Comparison of ENCODE assay signal across 21 mouse cellular contexts in the genomic region with DNA sequence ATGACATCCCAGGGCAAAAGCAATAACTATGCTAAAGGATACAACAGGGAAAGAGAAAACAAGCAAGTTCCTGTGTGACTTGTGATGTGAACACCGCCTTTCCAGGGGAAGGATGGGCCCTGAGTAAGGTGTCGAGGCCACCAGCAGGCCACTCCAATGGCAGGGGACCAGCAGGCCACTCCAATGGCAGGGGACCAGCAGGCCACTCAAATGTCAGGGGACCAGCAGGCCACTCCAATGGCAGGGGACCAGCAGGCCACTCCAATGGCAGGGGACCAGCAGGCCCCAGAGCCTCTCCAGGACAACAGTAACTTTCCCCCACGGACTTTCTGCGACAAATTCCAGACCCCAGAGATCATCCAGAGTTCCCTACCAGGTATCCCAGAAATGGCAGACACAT. TPM values are rescaled to one million over a fixed set of nuclear protein-coding genes. Genes with fewer than 3 reads are reported as not detected.
DNase-seq lines count a peak whose midpoint lies in the region; ATAC-seq and TF ChIP-seq lines count a peak whose summit lies in the region.
"Had no signal": no experiment of that assay in that cellular context is flagged by ENCODE, and none has a peak within 500 bp of the region (broad histone marks: within the 10 kb centered on the region; RNA-seq: fewer than 3 reads in every experiment).

No protein-coding gene starts in this region.

- no peak overlapping the region for H3K9ac ChIP-seq in forebrain, embryonic 13.5 days
- H3K9ac ChIP-seq: embryonic facial prominence, embryonic 13.5 days; hindbrain, embryonic 12.5 days had no signal

- 87% methylated on average over 4 of the region's 4 CpGs for WGBS in forebrain, embryonic 10.5 days
- 91% methylated on average over 4 of the region's 4 CpGs for WGBS in forebrain, embryonic 13.5 days

- ATAC-seq in forebrain, embryonic 13.5 days, result no peak
- ATAC-seq: hindbrain, postnatal 0 days had no signal

- H3K4me2 ChIP-seq in forebrain, embryonic 13.5 days, result no peak overlapping the region
- H3K4me2 ChIP-seq: embryonic facial prominence, embryonic 13.5 days; hindbrain, embryonic 12.5 days had no signal

- H3K4me3 ChIP-seq in forebrain, embryonic 10.5 days, result no peak overlapping the region
- no peak overlapping the region for H3K4me3 ChIP-seq in forebrain, embryonic 13.5 days
- H3K4me3 ChIP-seq in gastrocnemius, adult 2 months, result peak overlapping the region; percentile 48
- H3K4me3 ChIP-seq: embryonic facial prominence, embryonic 13.5 days; heart, embryonic 10.5 days; hindbrain, embryonic 12.5 days had no signal

- peaks cover 28% of the 10 kb centered on the region for H3K4me1 ChIP-seq in forebrain, embryonic 10.5 days
- no peaks in the 10 kb centered on the region; the same call in 1 of the 2 replicates for H3K4me1 ChIP-seq in forebrain, embryonic 13.5 days
- H3K4me1 ChIP-seq: hindbrain, embryonic 12.5 days had no signal

- intact Hi-C loops in gastrocnemius, adult 2 months (cut with DNase I), result no loop called here
- intact Hi-C loops in left cerebral cortex, postnatal 36 days (cut with DNase I), result no loop called here

- no peak for TF ChIP-seq CTCF in gastrocnemius, adult 2 months (IDR thresholded peaks at IDR 0.05)

- H3K36me3 ChIP-seq in forebrain, embryonic 10.5 days (replicated peaks), result no peaks in the 10 kb centered on the region
- no peaks in the 10 kb centered on the region for H3K36me3 ChIP-seq in forebrain, embryonic 13.5 days (ENCODE audit: poor library complexity, severe bottlenecking)
- H3K36me3 ChIP-seq: embryonic facial prominence, embryonic 13.5 days; heart, embryonic 10.5 days; hindbrain, embryonic 12.5 days had no signal

- no peak for DNase-seq in forebrain, embryonic 10.5 days (ENCODE audit: extremely low spot score, low spot score)
- DNase-seq in gastrocnemius, adult 2 months, result peak; percentile 84
- DNase-seq in gastrocnemius, postnatal 25 days, result peak; percentile 64
- DNase-seq in MN1 (ENCODE audit: low spot score), result no peak
- DNase-seq in left cerebral cortex, postnatal 36 days (ENCODE audit: low spot score in 2 of 2), result no peak
- DNase-seq: cerebellum, adult 11 months; cerebellum, adult 9-10 months; cerebellum, postnatal 25 days; heart, postnatal 10 days; heart, postnatal 4 days; kidney, adult 11 months; kidney, adult 9 months had no signal

- no peaks in the 10 kb centered on the region for H3K27me3 ChIP-seq in forebrain, embryonic 10.5 days (ENCODE audit: poor library complexity, severe bottlenecking)
- no peaks in the 10 kb centered on the region for H3K27me3 ChIP-seq in forebrain, embryonic 13.5 days
- H3K27me3 ChIP-seq: embryonic facial prominence, embryonic 13.5 days; hindbrain, embryonic 12.5 days had no signal

- H3K27ac ChIP-seq in forebrain, embryonic 10.5 days, result 0 out of 2 replicates have a peak overlapping the region, but pooled peaks have one; percentile 11
- H3K27ac ChIP-seq in forebrain, embryonic 13.5 days, result no peak overlapping the region
- peak overlapping the region; percentile 84 for H3K27ac ChIP-seq in gastrocnemius, adult 2 months
- H3K27ac ChIP-seq: embryonic facial prominence, embryonic 13.5 days; heart, embryonic 10.5 days; hindbrain, embryonic 12.5 days; hindbrain, postnatal 0 days had no signal

- H3K9me3 ChIP-seq in forebrain, embryonic 10.5 days, result no peaks in the 10 kb centered on the region
- no peaks in the 10 kb centered on the region for H3K9me3 ChIP-seq in forebrain, embryonic 13.5 days (replicated peaks)
- H3K9me3 ChIP-seq: embryonic facial prominence, embryonic 13.5 days; heart, embryonic 10.5 days; hindbrain, embryonic 12.5 days had no signal

RNA-seq across cellular contexts. Expression of gene Aox2, which starts 2.3 kb away (rescaled TPM):
- polyA plus RNA-seq in forebrain, embryonic 10.5 days (2016; fragmentation: Nextera tagmentation; extraction: Ambion mirVana), result 0.05 TPM in 1 of 2 replicates, not detected in the other
- polyA plus RNA-seq in forebrain, embryonic 13.5 days (2015; fragmentation: Nextera tagmentation; extraction: Ambion mirVana), result 0.06 TPM in 1 of 2 replicates, not detected in the other
- total RNA-seq in gastrocnemius, adult 2 months (2021), result under 1 TPM; 0.10 to 0.11 TPM
- total RNA-seq in gastrocnemius, postnatal 25 days (2021), result not detected
- not detected for total RNA-seq in left cerebral cortex, postnatal 36 days (2021)
- total RNA-seq: CH12.LX; hindbrain, postnatal 0 days had no signal
- polyA plus RNA-seq: cortical plate, adult 2 months; forebrain, embryonic 14.5 days; heart, embryonic 14.5 days had no signal

Comparison
In these comparisons a context has a peak if more than half of its experiments do, and no peak if none do; other contexts are left out.
1. DNase-seq: peak in gastrocnemius, adult 2 months (single experiment) and gastrocnemius, postnatal 25 days (single experiment); none in forebrain, embryonic 10.5 days (single experiment), MN1 (single experiment) and left cerebral cortex, postnatal 36 days (0 of 2).